Mouse (Mus musculus) megakaryocyte-erythroid progenitor cell, adult 5-6 weeks (primary cell): Measurements from ENCODE around the gene Rnf186. TPM values are rescaled to one million over a fixed set of nuclear protein-coding genes. Genes with fewer than 3 reads are reported as not detected.

Source experiments
- ATAC-seq: replicated peaks from 2 replicates; pipeline ENCODE4 v1.8.0; 2016; ENCODE audit warnings: mild to moderate bottlenecking, inconsistent platforms; ENCODE audit not compliant: severe bottlenecking, poor library complexity, low FRiP score, low TSS enrichment
- total RNA-seq, 2 experiments: library from RNA; stranded (forward) in 1 of 2; stranded (reverse) in 1 of 2; fragments of 200-1000, 215-1000 nt in 1 of 2; fragments of >200 nt in 1 of 2; fragmentation: Nextera tagmentation in 1 of 2; gene quantifications; 2 replicates each; pipeline ENCODE4 v1.2.3; 2014 to 2017

Rnf186 gene
- total RNA-seq (2014; fragmentation: Nextera tagmentation), result not detected in 2 replicates
- not detected in 2 replicates for total RNA-seq (2017)

- no peak for ATAC-seq
Observed at GRCm38 (mm10) chr4:138966866-138967265, at the start of gene Rnf186. TSS of gene Rnf186 (plus strand) at chr4:138967112.

- ATAC-seq, result no peak
Observed at GRCm38 (mm10) chr4:138917282-138917681, 49.6 kb upstream of the Rnf186 start.

- ATAC-seq, result no peak
Observed at GRCm38 (mm10) chr4:138921254-138922130, 45.4 kb upstream of the Rnf186 start.

GRCm38 (mm10) chr4:138922131-138922459 is 44.8 kb upstream of the Rnf186 start:
- peak; percentile 98 for ATAC-seq

- no peak for ATAC-seq
Observed at GRCm38 (mm10) chr4:138925561-138925960, 41.4 kb upstream of the Rnf186 start.

- ATAC-seq, result peak; percentile 30; the same call in 1 of the 2 replicates
Observed at GRCm38 (mm10) chr4:138933862-138934261, 33.0 kb upstream of the Rnf186 start.

- ATAC-seq, result no peak
Observed at GRCm38 (mm10) chr4:138934456-138935145, 32.3 kb upstream of the Rnf186 start.

GRCm38 (mm10) chr4:138938495-138939269 is 28.2 kb upstream of the Rnf186 start:
- no peak for ATAC-seq

- ATAC-seq, result no peak
Observed at GRCm38 (mm10) chr4:138939481-138939880, 27.4 kb upstream of the Rnf186 start.

GRCm38 (mm10) chr4:138941401-138941800 is 25.5 kb upstream of the Rnf186 start:
- no peak for ATAC-seq

- no peak for ATAC-seq
Observed at GRCm38 (mm10) chr4:138941966-138942365, 24.9 kb upstream of the Rnf186 start.

- ATAC-seq, result peak; percentile 98
Observed at GRCm38 (mm10) chr4:138943730-138944129, 23.2 kb upstream of the Rnf186 start.

GRCm38 (mm10) chr4:138948257-138948656 is 18.7 kb upstream of the Rnf186 start:
- no peak for ATAC-seq

GRCm38 (mm10) chr4:138958612-138959011 is 8.3 kb upstream of the Rnf186 start:
- no peak for ATAC-seq

- no peak for ATAC-seq
Observed at GRCm38 (mm10) chr4:138959120-138959519, 7.8 kb upstream of the Rnf186 start.

GRCm38 (mm10) chr4:138959926-138960325 is 7.0 kb upstream of the Rnf186 start:
- no peak for ATAC-seq

- no peak for ATAC-seq
Observed at GRCm38 (mm10) chr4:138962719-138963118, 4.2 kb upstream of the Rnf186 start.

GRCm38 (mm10) chr4:138965871-138966270 is 1.0 kb upstream of the Rnf186 start:
- no peak for ATAC-seq

GRCm38 (mm10) chr4:138967485-138967884 is 573 bp downstream of the Rnf186 start:
- ATAC-seq, result no peak
